Mouse (Mus musculus): ENCODE data around the gene Gtf3c3.

- no peak for TF ChIP-seq CTCF (IDR thresholded peaks at IDR 0.05; ENCODE audit: insufficient read depth, low read depth, low read length)
- no peak for TF ChIP-seq POLR2A (IDR thresholded peaks at IDR 0.05; ENCODE audit: insufficient read depth, low read depth, low read length)
Observed at GRCm38 (mm10) chr1:54448833-54449232, 10.1 kb upstream of the Gtf3c3 start.

All from olfactory bulb, adult 2 months (tissue).